Mouse (Mus musculus) bone marrow, adult 2 months (tissue): ENCODE data around the gene Cdc25b. TPM values are rescaled to one million over a fixed set of nuclear protein-coding genes. Genes with fewer than 3 reads are reported as not detected.

Experiments used
- H3K27ac ChIP-seq: fragments of 200-500 bp; 2 replicates; pipeline ENCODE4 v1.5.1; 2012; ENCODE audit warnings: low read depth, mild to moderate bottlenecking, control low read depth, inconsistent platforms, low read length; ENCODE audit not compliant: control insufficient read depth, poor library complexity, insufficient read depth
- H3K4me1 ChIP-seq: fragments of 200-500 bp; 2 replicates; pipeline ENCODE4 v1.6.1; 2011; ENCODE audit warnings: low read length; ENCODE audit not compliant: control insufficient read depth, insufficient read depth
- H3K4me3 ChIP-seq: fragments of 200-500 bp; replicated peaks from 2 replicates; pipeline ENCODE3; 2011; ENCODE audit warnings: mild to moderate bottlenecking, low read depth, low read length, control low read depth; ENCODE audit not compliant: control insufficient read depth
- CTCF ChIP-seq: fragments of 200-500 bp; IDR thresholded peaks from 2 replicates; pipeline ENCODE4 v1.5.1; 2011; ENCODE audit warnings: low read length, control low read depth; ENCODE audit not compliant: control insufficient read depth, insufficient read depth
- POLR2A ChIP-seq: fragments of 200-500 bp; IDR thresholded peaks from 2 replicates; pipeline ENCODE4 v1.6.1; 2011; ENCODE audit warnings: low read depth, mild to moderate bottlenecking, control low read depth, low read length, borderline replicate concordance; ENCODE audit not compliant: control insufficient read depth
- WGBS: fragments of 180-500 bp; shearing (Covaris S2); methylation state at CpG from one replicate; pipeline ENCODE4 v1.1.7; 2018; 5-methylcytosine and 5-hydroxymethylcytosine counted together
- polyA plus RNA-seq: library from polyadenylated mRNA; stranded (reverse); fragments of >200 nt; gene quantifications from 2 replicates; pipeline ENCODE4 v1.2.4, GENCODE M21; 2011; ENCODE audit warnings: low replicate concordance; ENCODE audit not compliant: missing spikeins, insufficient read depth, insufficient read length

Cdc25b gene
- polyA plus RNA-seq, 1 experiment = 179 TPM

GRCm38 (mm10) chr2:131208356-131208755, 21.6 kb downstream of the Cdc25b start:
- no peak overlapping the region for H3K27ac ChIP-seq
- peaks cover 11% of the 10 kb centered on the region for H3K4me1 ChIP-seq
- no peak for TF ChIP-seq POLR2A
- no peak for TF ChIP-seq CTCF
- WGBS = 97% methylated on average over 2 of the region's 2 CpGs
- H3K4me3 ChIP-seq = no peak overlapping the region

- WGBS = 50% methylated on average over 4 of the region's 4 CpGs
- Histone ChIP-seq H3K27ac (peak overlapping the region; percentile 94), H3K4me1 (peaks cover 11% of the 10 kb centered on the region), H3K4me3 (no peak overlapping the region)
- TF ChIP-seq POLR2A (no peak), CTCF (no peak)
These were observed 22.5 kb downstream of the Cdc25b start for GRCm38 (mm10) chr2:131209125-131209795.

- peaks cover 9% of the 10 kb centered on the region for H3K4me1 ChIP-seq
- H3K4me3 ChIP-seq = peak overlapping the region; percentile 81
- H3K27ac ChIP-seq = peak overlapping the region; percentile 94
- TF ChIP-seq CTCF (peak; percentile 75), POLR2A (peak; percentile 60)
- WGBS = under 1% methylated on average over 50 of the region's 50 CpGs
These were observed 23.4 kb downstream of the Cdc25b start for GRCm38 (mm10) chr2:131209969-131210792.

GRCm38 (mm10) chr2:131211026-131211615, 24.4 kb downstream of the Cdc25b start:
- Histone ChIP-seq H3K4me1 (peaks cover 9% of the 10 kb centered on the region), H3K4me3 (peak overlapping the region; percentile 81), H3K27ac (peak overlapping the region; percentile 7; the same call in 1 of the 2 replicates)
- 55% methylated on average over 9 of the region's 9 CpGs for WGBS
- TF ChIP-seq CTCF = no peak
- no peak for TF ChIP-seq POLR2A

- Histone ChIP-seq H3K4me3 (no peak overlapping the region), H3K4me1 (peaks cover 7% of the 10 kb centered on the region; the same call in 1 of the 2 replicates), H3K27ac (peak overlapping the region; percentile 25)
- WGBS = 66% methylated on average over 7 of the region's 7 CpGs
- no peak for TF ChIP-seq POLR2A
- no peak for TF ChIP-seq CTCF
These were observed 27.0 kb downstream of the Cdc25b start for GRCm38 (mm10) chr2:131213773-131214172.

GRCm38 (mm10) chr2:131215941-131216858, 29.5 kb downstream of the Cdc25b start:
- no peak overlapping the region for H3K4me3 ChIP-seq
- no peak overlapping the region for H3K27ac ChIP-seq
- WGBS = 87% methylated on average over 7 of the region's 7 CpGs
- TF ChIP-seq POLR2A (no peak), CTCF (no peak)
- H3K4me1 ChIP-seq = peaks cover 5% of the 10 kb centered on the region; the same call in 1 of the 2 replicates

- no peak overlapping the region for H3K27ac ChIP-seq
- no peak overlapping the region for H3K4me3 ChIP-seq
- peaks cover 4% of the 10 kb centered on the region for H3K4me1 ChIP-seq
- TF ChIP-seq CTCF = no peak
- no peak for TF ChIP-seq POLR2A
- 32% methylated on average over 4 of the region's 4 CpGs for WGBS
These were observed 33.3 kb downstream of the Cdc25b start for GRCm38 (mm10) chr2:131220030-131220429.
